Mouse (Mus musculus): ENCODE results near the gene Eif1. TPM values are rescaled to one million over a fixed set of nuclear protein-coding genes. Genes with fewer than 3 reads are reported as not detected.
A peak's percentile ranks its signal among the peaks of the same experiment; 100 is the strongest.

Eif1 gene
- polyA plus RNA-seq (2021): 674 TPM

- no peak for TF ChIP-seq CTCF (IDR thresholded peaks at IDR 0.05)
- ChIA-PET CTCF (no interaction called here), POLR2A (interaction anchor here (0.7 to 1.1 kb wide), 3 partner anchors 8 to 15 kb away, joined by 3 to 4 read pairs (median 4); no protein-coding TSS in a partner anchor)
- no peaks in the 10 kb centered on the region for H3K27me3 ChIP-seq
- in situ Hi-C loops (cut with MboI; ENCODE audit: low pct_unique_long_range_greater_than_20kb): no loop called here
- DNase-seq (ENCODE audit: low read depth, low spot score): peak; percentile 96
- peak; percentile 77 for ATAC-seq
Measured at GRCm38 (mm10) chr11:100319492-100320171, at the start of gene Eif1. Eif1 (plus strand) TSS chr11:100319885.

- DNase-seq (ENCODE audit: low read depth, low spot score): no peak
- no peak for ATAC-seq
- in situ Hi-C loops (cut with MboI; ENCODE audit: low pct_unique_long_range_greater_than_20kb): no loop called here
- ChIA-PET POLR2A (no interaction called here), CTCF (no interaction called here)
- no peak for TF ChIP-seq CTCF (IDR thresholded peaks at IDR 0.05)
- peaks cover 6% of the 10 kb centered on the region for H3K27me3 ChIP-seq
Measured at GRCm38 (mm10) chr11:100271878-100272277, 47.8 kb upstream of the Eif1 start.

- TF ChIP-seq CTCF (IDR thresholded peaks at IDR 0.05): no peak
- DNase-seq (ENCODE audit: low read depth, low spot score): no peak
- CTCF ChIA-PET: no interaction called here
- no peaks in the 10 kb centered on the region for H3K27me3 ChIP-seq
- ATAC-seq: no peak
- POLR2A ChIA-PET: no interaction called here
- in situ Hi-C loops (cut with MboI; ENCODE audit: low pct_unique_long_range_greater_than_20kb): no loop called here
Measured at GRCm38 (mm10) chr11:100274719-100275118, 45.0 kb upstream of the Eif1 start.

GRCm38 (mm10) chr11:100275466-100275865, 44.2 kb upstream of the Eif1 start:
- CTCF ChIA-PET: no interaction called here
- no peak for TF ChIP-seq CTCF (IDR thresholded peaks at IDR 0.05)

GRCm38 (mm10) chr11:100277726-100278480, 41.8 kb upstream of the Eif1 start:
- TF ChIP-seq CTCF (IDR thresholded peaks at IDR 0.05): no peak
- DNase-seq (ENCODE audit: low read depth, low spot score) (no peak), ATAC-seq (no peak)
- in situ Hi-C loops (cut with MboI; ENCODE audit: low pct_unique_long_range_greater_than_20kb): no loop called here
- no peaks in the 10 kb centered on the region for H3K27me3 ChIP-seq
- POLR2A ChIA-PET: no interaction called here
- CTCF ChIA-PET: no interaction called here

More at GRCm38 (mm10) chr11:100275466-100275865, 44.2 kb upstream of the Eif1 start:
- in situ Hi-C loops (cut with MboI; ENCODE audit: low pct_unique_long_range_greater_than_20kb): no loop called here
- ATAC-seq: no peak
- no peaks in the 10 kb centered on the region for H3K27me3 ChIP-seq
- DNase-seq (ENCODE audit: low read depth, low spot score): no peak
- POLR2A ChIA-PET: interaction anchor here (0.6 kb wide), 1 partner anchor 334 kb away, joined by 3 read pairs; no protein-coding TSS in a partner anchor

- no peaks in the 10 kb centered on the region for H3K27me3 ChIP-seq
- DNase-seq (ENCODE audit: low read depth, low spot score): no peak
- CTCF ChIA-PET: interaction anchor here (0.7 kb wide), 2 partner anchors 14 to 16 kb away, joined by 3 read pairs; no protein-coding TSS in a partner anchor
- TF ChIP-seq CTCF (IDR thresholded peaks at IDR 0.05): no peak
- in situ Hi-C loops (cut with MboI; ENCODE audit: low pct_unique_long_range_greater_than_20kb): no loop called here
- ATAC-seq: no peak
- POLR2A ChIA-PET: no interaction called here
Measured at GRCm38 (mm10) chr11:100278759-100279158, 40.9 kb upstream of the Eif1 start.

GRCm38 (mm10) chr11:100281596-100282544, 37.8 kb upstream of the Eif1 start:
- POLR2A ChIA-PET: no interaction called here
- CTCF ChIA-PET: interaction anchor here (0.6 to 8.2 kb wide), 18 partner anchors 14 to 901 kb away, joined by 3 to 210 read pairs (median 3); partner anchors contain the start of gene Krt33b
- ATAC-seq: no peak

GRCm38 (mm10) chr11:100282549-100282948, 37.1 kb upstream of the Eif1 start:
- in situ Hi-C loops (cut with MboI; ENCODE audit: low pct_unique_long_range_greater_than_20kb): loop anchor here (5.0 kb wide), 1 partner anchor 110 kb away; no protein-coding TSS in a partner anchor
- DNase-seq (ENCODE audit: low read depth, low spot score) (no peak), ATAC-seq (no peak)
- H3K27me3 ChIP-seq: no peaks in the 10 kb centered on the region
- no peak for TF ChIP-seq CTCF (IDR thresholded peaks at IDR 0.05)
- ChIA-PET CTCF (interaction anchor here (0.6 to 8.2 kb wide), 17 partner anchors 13 to 902 kb away, joined by 3 to 210 read pairs (median 3); partner anchors contain the start of gene Krt33b), POLR2A (no interaction called here)

More at GRCm38 (mm10) chr11:100281596-100282544, 37.8 kb upstream of the Eif1 start:
- in situ Hi-C loops (cut with MboI; ENCODE audit: low pct_unique_long_range_greater_than_20kb): loop anchor here (5.0 kb wide), 1 partner anchor 110 kb away; no protein-coding TSS in a partner anchor
- DNase-seq (ENCODE audit: low read depth, low spot score): peak; percentile 33
- no peaks in the 10 kb centered on the region for H3K27me3 ChIP-seq
- TF ChIP-seq CTCF (IDR thresholded peaks at IDR 0.05): no peak

- DNase-seq (ENCODE audit: low read depth, low spot score): no peak
- no peaks in the 10 kb centered on the region for H3K27me3 ChIP-seq
- ATAC-seq: no peak
- no peak for TF ChIP-seq CTCF (IDR thresholded peaks at IDR 0.05)
- ChIA-PET CTCF (interaction anchor here (8.2 kb wide), 1 partner anchor 11 kb away, joined by 210 read pairs; no protein-coding TSS in a partner anchor), POLR2A (no interaction called here)
- in situ Hi-C loops (cut with MboI; ENCODE audit: low pct_unique_long_range_greater_than_20kb): loop anchor here (5.0 kb wide), 1 partner anchor 113 kb away; no protein-coding TSS in a partner anchor
Measured at GRCm38 (mm10) chr11:100284988-100285387, 34.7 kb upstream of the Eif1 start.

- ChIA-PET POLR2A (no interaction called here), CTCF (interaction anchor here (1.8 to 8.2 kb wide), 2 partner anchors 9 to 21 kb away, joined by 3 to 210 read pairs; no protein-coding TSS in a partner anchor)
- TF ChIP-seq CTCF (IDR thresholded peaks at IDR 0.05): no peak
- ATAC-seq: peak; percentile 19
- in situ Hi-C loops (cut with MboI; ENCODE audit: low pct_unique_long_range_greater_than_20kb): no loop called here
- H3K27me3 ChIP-seq: no peaks in the 10 kb centered on the region
- DNase-seq (ENCODE audit: low read depth, low spot score): peak; percentile 31
Measured at GRCm38 (mm10) chr11:100287024-100287423, 32.7 kb upstream of the Eif1 start.
